Mouse (Mus musculus): ENCODE data around the gene Tert.

- TF ChIP-seq CEBPB (IDR thresholded peaks at IDR 0.05; ENCODE audit: low read depth) (no peak), CTCF (IDR thresholded peaks at IDR 0.05; ENCODE audit: control insufficient read depth, insufficient read depth, insufficient read length) (no peak), MAX (IDR thresholded peaks at IDR 0.05) (no peak), USF1 (IDR thresholded peaks at IDR 0.05; ENCODE audit: low read depth) (no peak), MYOD1 (IDR thresholded peaks at IDR 0.05; ENCODE audit: control insufficient read depth, insufficient read length, low read depth) (no peak), MYOG (IDR thresholded peaks at IDR 0.05; ENCODE audit: control insufficient read depth, extremely low read depth, insufficient read length) (no peak)
Observed at GRCm38 (mm10) chr13:73596276-73596675, 30.4 kb upstream of the Tert start.
